Mouse (Mus musculus) neural tube, postnatal 0 days (tissue): Measurements from ENCODE around the gene Sprr1a. TPM values are rescaled to one million over a fixed set of nuclear protein-coding genes. Genes with fewer than 3 reads are reported as not detected.

ENCODE experiments used
- polyA plus RNA-seq: library from polyadenylated mRNA; unstranded; fragments of >200 nt; fragmentation: Nextera tagmentation; extraction: Ambion mirVana; gene quantifications from 2 replicates; pipeline ENCODE4 v1.2.1, GENCODE M21; 2015

The Sprr1a gene
- polyA plus RNA-seq = 0.85 and 1.2 TPM in 2 replicates

GRCm38 (mm10) chr3:92485863-92486262 is at the start of gene Sprr1a:
Gene Sprr1a (minus strand): TSS chr3:92485895.

GRCm38 (mm10) chr3:92534411-92534810 is 48.7 kb upstream of the Sprr1a start, which contains the start of gene 2310046K23Rik:
Gene 2310046K23Rik (minus strand): TSS chr3:92534511.

GRCm38 (mm10) chr3:92500393-92500792 is 14.7 kb upstream of the Sprr1a start, which contains the start of gene Sprr4:
Gene Sprr4 (minus strand): TSS chr3:92500493.

GRCm38 (mm10) chr3:92458620-92459019 is 27.1 kb downstream of the Sprr1a start, which contains the start of gene Sprr3:
Gene Sprr3 (minus strand): TSS chr3:92458720.

GRCm38 (mm10) chr3:92438689-92439088 is 47.0 kb downstream of the Sprr1a start, which contains the start of gene Sprr1b:
Gene Sprr1b (minus strand): TSS chr3:92438789.

Other genes with a start within 250 kb of the Sprr1a start
- not detected in 2 replicates for gene Sprr2a3, start 200.5 kb downstream of the Sprr1a start, polyA plus RNA-seq
- gene Sprr2b, start 169.3 kb downstream of the Sprr1a start, polyA plus RNA-seq = not detected in 2 replicates
- not detected in 2 replicates for gene Sprr2d, start 146.8 kb downstream of the Sprr1a start, polyA plus RNA-seq
- gene Sprr2e, start 133.8 kb downstream of the Sprr1a start, polyA plus RNA-seq = not detected in 2 replicates
- not detected in 2 replicates for gene Sprr2f, start 120.7 kb downstream of the Sprr1a start, polyA plus RNA-seq
- gene Sprr2h, start 100.2 kb downstream of the Sprr1a start, polyA plus RNA-seq = not detected in 2 replicates
- not detected in 2 replicates for gene Sprr2i, start 77.9 kb downstream of the Sprr1a start, polyA plus RNA-seq
- not detected in 2 replicates for gene Sprr2j-ps, start 67.8 kb downstream of the Sprr1a start, polyA plus RNA-seq
- gene Gm9774, start 56.5 kb downstream of the Sprr1a start, polyA plus RNA-seq = 7.8 and 9.7 TPM in 2 replicates
- not detected in 2 replicates for gene Sprr2k, start 53.3 kb downstream of the Sprr1a start, polyA plus RNA-seq
- gene Sprr1b, start 47.1 kb downstream of the Sprr1a start, polyA plus RNA-seq = not detected in 2 replicates
- not detected in 2 replicates for gene Sprr3, start 27.2 kb downstream of the Sprr1a start, polyA plus RNA-seq
- not detected in 2 replicates for gene Sprr4, start 14.6 kb upstream of the Sprr1a start, polyA plus RNA-seq
- not detected in 2 replicates for gene 2310046K23Rik, start 48.6 kb upstream of the Sprr1a start, polyA plus RNA-seq
- not detected in 2 replicates for gene Ivl, start 87.8 kb upstream of the Sprr1a start, polyA plus RNA-seq
- gene Smcp, start 103.1 kb upstream of the Sprr1a start, polyA plus RNA-seq = not detected in 2 replicates
- gene 2210017I01Rik, start 121.6 kb upstream of the Sprr1a start, polyA plus RNA-seq = not detected in 2 replicates
- not detected in 2 replicates for gene Lce6a, start 135.8 kb upstream of the Sprr1a start, polyA plus RNA-seq
- not detected in 2 replicates for gene Lce1a1, start 162.4 kb upstream of the Sprr1a start, polyA plus RNA-seq
- gene Lce1b, start 171.0 kb upstream of the Sprr1a start, polyA plus RNA-seq = not detected in 2 replicates
- not detected in 2 replicates for gene Lce1a2, start 184.4 kb upstream of the Sprr1a start, polyA plus RNA-seq
- not detected in 2 replicates for gene Lce1c, start 193.4 kb upstream of the Sprr1a start, polyA plus RNA-seq
- not detected in 2 replicates for gene Lce1d, start 201.3 kb upstream of the Sprr1a start, polyA plus RNA-seq
- not detected in 2 replicates for gene Lce1e, start 223.2 kb upstream of the Sprr1a start, polyA plus RNA-seq
- gene Lce1f, start 234.5 kb upstream of the Sprr1a start, polyA plus RNA-seq = not detected in 2 replicates